25 mouse cellular contexts compared by ENCODE assay signal in the genomic region with DNA sequence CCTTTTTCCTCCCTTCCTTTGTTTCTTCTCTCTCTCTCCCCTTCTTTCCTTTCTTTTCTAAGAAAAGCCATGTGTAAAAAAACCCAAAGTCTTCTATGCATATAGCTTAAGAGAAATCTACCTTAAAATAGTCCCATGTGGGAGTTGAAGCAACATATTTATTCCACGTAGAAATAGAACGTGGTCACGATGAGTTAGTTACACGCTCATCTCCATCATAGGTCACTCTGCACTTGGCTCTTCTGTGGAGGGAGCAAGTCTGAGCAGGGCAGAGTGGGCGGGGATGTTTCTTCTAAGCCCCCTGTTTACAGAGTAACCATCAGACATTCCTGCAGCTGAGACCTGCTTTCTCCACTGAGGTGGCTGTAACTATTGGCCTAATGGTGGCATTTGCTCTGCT. TPM values are rescaled to one million over a fixed set of nuclear protein-coding genes. Genes with fewer than 3 reads are reported as not detected.
"Had no signal": no experiment of that assay in that cellular context is flagged by ENCODE, and none has a peak within 500 bp of the region (broad histone marks: within the 10 kb centered on the region; RNA-seq: fewer than 3 reads in every experiment).

No protein-coding gene starts in this region.

- H3K9ac ChIP-seq: limb, embryonic 13.5 days; liver, embryonic 12.5 days; liver, embryonic 15.5 days; lung, embryonic 15.5 days; midbrain, embryonic 13.5 days; neural tube, embryonic 13.5 days; stomach, embryonic 15.5 days had no signal

- H3K9me3 ChIP-seq: limb, embryonic 10.5 days; limb, embryonic 13.5 days; liver, embryonic 12.5 days; liver, embryonic 15.5 days; lung, embryonic 15.5 days; megakaryocyte, embryonic 14.5 days; midbrain, embryonic 10.5 days; midbrain, embryonic 13.5 days; neural tube, embryonic 13.5 days; stomach, embryonic 15.5 days had no signal

- H3K36me3 ChIP-seq: limb, embryonic 10.5 days; limb, embryonic 13.5 days; liver, embryonic 12.5 days; liver, embryonic 15.5 days; lung, embryonic 15.5 days; midbrain, embryonic 10.5 days; midbrain, embryonic 13.5 days; neural tube, embryonic 13.5 days; stomach, embryonic 15.5 days had no signal

- H3K27me3 ChIP-seq: limb, embryonic 13.5 days; liver, embryonic 15.5 days; lung, embryonic 15.5 days; midbrain, embryonic 13.5 days; neural tube, embryonic 13.5 days; stomach, embryonic 15.5 days had no signal

- H3K4me3 ChIP-seq: limb, embryonic 10.5 days; limb, embryonic 13.5 days; liver, embryonic 12.5 days; liver, embryonic 15.5 days; lung, embryonic 15.5 days; megakaryocyte, embryonic 14.5 days; midbrain, embryonic 10.5 days; midbrain, embryonic 13.5 days; myocyte; neural tube, embryonic 13.5 days; stomach, embryonic 15.5 days had no signal

- H3K4me2 ChIP-seq: limb, embryonic 13.5 days; liver, embryonic 12.5 days; liver, embryonic 15.5 days; lung, embryonic 15.5 days; midbrain, embryonic 13.5 days; neural tube, embryonic 13.5 days; stomach, embryonic 15.5 days had no signal

- ATAC-seq: intestine, embryonic 16.5 days; liver, embryonic 12.5 days; midbrain, embryonic 13.5 days; midbrain, embryonic 16.5 days had no signal

- DNase-seq: kidney, adult 8-10 months; kidney, postnatal 36 days; layer of hippocampus, postnatal 36 days; liver; lung, adult 18-20 months; lung, postnatal 10 days; lung, postnatal 36 days; retina, postnatal 1 day; spleen, adult 18-20 months; thymus, postnatal 25 days had no signal

- H3K27ac ChIP-seq: limb, embryonic 10.5 days; limb, embryonic 13.5 days; liver, embryonic 12.5 days; liver, embryonic 15.5 days; lung, embryonic 15.5 days; midbrain, embryonic 10.5 days; midbrain, embryonic 13.5 days; neural tube, embryonic 13.5 days; stomach, embryonic 15.5 days had no signal

RNA-seq across cellular contexts. Expression of a gene that starts 27.1 kb away (rescaled TPM):
- total RNA-seq: monocyte, adult 5-6 weeks; neutrophil, adult 5-6 weeks had no signal
